Mouse (Mus musculus) CH12.LX (cell line): Measurements from ENCODE around the gene Tspan15.

Source experiments
- CTCF ChIP-seq, 2 experiments: IDR thresholded peaks in 1 of 2; conservative IDR thresholded peaks in 1 of 2; 2 replicates each; pipeline ENCODE4 v1.5.1; 2011 to 2012; ENCODE audit warnings: low read depth in 2 of 2, low read length in 2 of 2, improper control_type of control experiment in 1 of 2, inconsistent platforms in 1 of 2, mild to moderate bottlenecking in 1 of 2, moderate library complexity in 1 of 2
- E2F4 ChIP-seq: IDR thresholded peaks from 2 replicates; pipeline ENCODE4 v1.6.1; 2011; ENCODE audit warnings: low read depth, low read length, improper control_type of control experiment; ENCODE audit not compliant: insufficient replicate concordance
- ELF1 ChIP-seq: IDR thresholded peaks from 2 replicates; pipeline ENCODE4 v1.6.1; 2014; ENCODE audit warnings: low read depth, mild to moderate bottlenecking, inconsistent platforms, low read length, improper control_type of control experiment
- HCFC1 ChIP-seq: IDR thresholded peaks from 2 replicates; pipeline ENCODE4 v1.6.1; 2012; ENCODE audit warnings: low read depth, mild to moderate bottlenecking, inconsistent platforms, low read length, improper control_type of control experiment
- IRF4 ChIP-seq: IDR thresholded peaks from 2 replicates; pipeline ENCODE4 v1.6.1; 2014; ENCODE audit warnings: low read depth, mild to moderate bottlenecking, inconsistent platforms, low read length, improper control_type of control experiment
- MAFK ChIP-seq: IDR thresholded peaks from 2 replicates; pipeline ENCODE4 v1.6.1; 2011; ENCODE audit warnings: low read length, improper control_type of control experiment; ENCODE audit not compliant: insufficient replicate concordance
- MAZ ChIP-seq: IDR thresholded peaks from 2 replicates; pipeline ENCODE4 v1.6.1; 2012; ENCODE audit warnings: low read depth, mild to moderate bottlenecking, inconsistent platforms, low read length, improper control_type of control experiment, moderate library complexity
- MYC ChIP-seq: IDR thresholded peaks from 2 replicates; pipeline ENCODE4 v1.6.1; 2011; ENCODE audit warnings: low read depth, mild to moderate bottlenecking, improper control_type of control experiment, low read length
- POLR2A ChIP-seq: IDR thresholded peaks from 2 replicates; pipeline ENCODE4 v1.6.1; 2011; ENCODE audit warnings: low read depth, mild to moderate bottlenecking, improper control_type of control experiment, low read length
- TCF12 ChIP-seq: IDR thresholded peaks from 2 replicates; pipeline ENCODE4 v1.6.1; 2014; ENCODE audit warnings: low read depth, mild to moderate bottlenecking, inconsistent platforms, low read length, improper control_type of control experiment
- ZC3H11A ChIP-seq: IDR thresholded peaks from 2 replicates; pipeline ENCODE4 v1.6.1; 2012; ENCODE audit warnings: low read depth, mild to moderate bottlenecking, inconsistent platforms, low read length, improper control_type of control experiment

DNA sequence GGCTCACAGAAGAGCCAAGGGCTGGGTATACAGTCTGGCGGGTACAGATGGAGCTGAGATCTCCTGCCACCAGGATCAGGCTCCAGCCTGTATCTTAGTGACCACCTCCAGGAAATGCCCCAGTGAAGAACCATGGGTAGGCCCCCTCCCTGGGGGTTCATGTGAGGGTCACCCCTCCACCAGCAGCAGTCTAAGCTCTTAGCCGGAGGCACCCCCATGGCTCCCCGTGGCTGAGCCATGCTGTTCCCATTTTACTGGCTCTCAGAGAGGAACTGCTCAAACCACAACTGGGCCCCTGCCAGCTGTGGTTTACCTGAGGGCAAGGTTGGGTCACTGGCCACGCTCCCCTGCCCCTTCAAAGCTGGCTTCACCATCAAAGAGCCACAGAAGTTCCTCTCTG is 41.1 kb downstream of the Tspan15 start:
- TF ChIP-seq TCF12 (no peak), MAZ (no peak), IRF4 (no peak), HCFC1 (no peak), CTCF (conservative IDR thresholded peaks at IDR 0.05 in 1 of 2, IDR thresholded peaks at IDR 0.05 in 1 of 2; ENCODE audit: low read depth in 2 of 2, low read length in 2 of 2) (no peak), ELF1 (no peak), POLR2A (no peak), MYC (no peak), MAFK (no peak), E2F4 (no peak), ZC3H11A (no peak)
